Mouse (Mus musculus) small intestine, adult 10 weeks (tissue): ENCODE measurements around the gene Dmac2. TPM values are rescaled to one million over a fixed set of nuclear protein-coding genes. Genes with fewer than 3 reads are reported as not detected.

Experiments used
- polyA plus RNA-seq: library from polyadenylated mRNA; stranded (reverse); fragments of 350-450 nt; fragmentation: Illumina TruSeq; extraction: RNeasy Lipid Tissue Mini Kit (QIAGEN cat#74804); gene quantifications from one replicate; pipeline ENCODE4 v1.2.3, GENCODE M21; 2014; ENCODE audit warnings: low replicate concordance

Dmac2 gene
- 32.4 TPM for polyA plus RNA-seq

DNA sequence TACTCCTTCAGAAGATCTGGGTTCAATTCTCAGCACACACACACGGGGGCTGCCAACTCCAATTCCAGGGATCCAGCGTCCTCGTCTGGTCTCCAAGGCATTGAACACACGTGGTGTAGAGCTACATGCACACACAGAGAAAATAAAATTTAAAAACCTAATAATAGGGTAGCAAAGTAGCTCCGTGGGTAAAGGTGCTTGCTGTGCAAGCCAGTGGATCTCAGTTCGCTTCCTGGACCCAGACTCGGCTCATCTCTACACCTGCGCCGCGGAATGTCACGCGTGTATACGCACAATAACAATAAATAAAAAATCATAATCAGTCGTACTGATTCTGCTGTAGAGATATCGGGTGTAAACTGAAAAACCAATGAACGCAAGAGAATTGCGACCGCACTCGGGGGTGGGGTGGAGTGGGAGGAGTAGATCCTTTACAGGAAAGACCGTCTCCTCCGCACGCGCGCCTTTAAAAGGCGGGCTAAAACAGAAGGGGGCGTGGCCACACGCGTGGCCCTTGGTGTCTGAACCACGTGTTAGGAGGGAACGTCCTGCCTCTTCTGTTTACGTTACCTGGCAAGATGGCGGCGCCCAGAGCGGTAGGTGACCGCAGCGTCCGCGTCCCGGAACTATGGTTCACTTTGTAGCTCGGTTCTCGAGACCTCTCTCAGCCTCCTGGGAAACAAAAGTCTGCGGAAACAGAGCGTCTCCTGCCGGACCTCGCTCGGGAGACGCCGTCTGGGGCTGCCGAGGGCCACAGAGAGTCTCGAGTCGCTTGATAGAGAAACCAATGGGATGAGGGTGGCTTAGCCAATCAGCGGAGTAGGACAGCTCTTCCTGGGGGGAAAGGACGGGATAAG, at the start of gene Dmac2:
Gene Dmac2, plus strand, starts transcription at position 550 of the 857 bp plus-strand sequence.

GRCm38 (mm10) chr7:25615706-25616011, 3.6 kb upstream of the Dmac2 start, which contains the start of gene Erich4:
Gene Erich4 (minus strand): TSS chr7:25615892.

DNA sequence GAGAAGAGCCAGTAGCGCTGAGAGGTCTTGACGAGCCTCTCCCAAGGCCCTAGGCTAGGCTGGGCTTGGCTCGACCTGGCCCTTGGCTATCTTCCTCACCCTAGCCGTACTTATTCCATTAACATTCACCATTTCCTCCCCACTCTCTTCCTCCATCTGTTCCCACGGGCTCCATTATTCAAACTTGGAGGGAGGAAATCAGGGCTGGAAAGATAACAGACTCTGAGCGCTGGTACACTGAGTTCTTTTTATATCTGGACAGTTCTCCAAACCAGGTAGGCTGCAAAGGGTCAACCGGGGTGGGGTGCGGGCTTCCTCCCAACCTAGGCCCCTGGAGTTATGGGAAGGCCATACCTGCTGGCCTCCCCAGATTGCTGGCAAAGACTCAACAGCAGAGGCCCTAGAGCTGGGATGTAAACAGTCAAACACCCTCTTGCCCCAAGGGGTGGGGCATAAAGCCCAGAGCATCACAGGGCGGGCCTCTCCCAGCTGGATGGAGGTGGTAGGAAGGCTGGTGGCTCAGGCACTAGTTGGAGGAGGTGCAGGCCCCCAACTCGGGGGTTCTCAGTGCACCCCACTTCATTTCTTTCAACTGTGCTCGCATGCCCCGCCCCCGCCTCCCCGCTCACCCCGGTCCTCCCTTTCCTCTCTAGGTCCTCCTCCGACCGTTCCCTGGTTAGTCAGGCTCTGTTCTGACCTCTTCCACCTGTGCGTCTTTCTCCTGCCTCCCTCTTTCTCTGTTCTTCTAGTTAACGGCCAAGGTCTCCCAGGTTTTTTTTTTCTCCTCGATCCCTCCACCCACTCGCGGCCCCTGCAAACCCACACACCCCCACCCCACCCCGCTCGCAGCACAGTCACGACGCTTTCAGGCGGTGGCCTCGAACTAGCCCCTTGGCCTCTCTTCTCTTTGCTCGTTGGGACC, 7.6 kb downstream of the Dmac2 start, which contains the start of gene B3gnt8:
Gene B3gnt8, plus strand, starts transcription at position 146 of the 922 bp plus-strand sequence.

DNA sequence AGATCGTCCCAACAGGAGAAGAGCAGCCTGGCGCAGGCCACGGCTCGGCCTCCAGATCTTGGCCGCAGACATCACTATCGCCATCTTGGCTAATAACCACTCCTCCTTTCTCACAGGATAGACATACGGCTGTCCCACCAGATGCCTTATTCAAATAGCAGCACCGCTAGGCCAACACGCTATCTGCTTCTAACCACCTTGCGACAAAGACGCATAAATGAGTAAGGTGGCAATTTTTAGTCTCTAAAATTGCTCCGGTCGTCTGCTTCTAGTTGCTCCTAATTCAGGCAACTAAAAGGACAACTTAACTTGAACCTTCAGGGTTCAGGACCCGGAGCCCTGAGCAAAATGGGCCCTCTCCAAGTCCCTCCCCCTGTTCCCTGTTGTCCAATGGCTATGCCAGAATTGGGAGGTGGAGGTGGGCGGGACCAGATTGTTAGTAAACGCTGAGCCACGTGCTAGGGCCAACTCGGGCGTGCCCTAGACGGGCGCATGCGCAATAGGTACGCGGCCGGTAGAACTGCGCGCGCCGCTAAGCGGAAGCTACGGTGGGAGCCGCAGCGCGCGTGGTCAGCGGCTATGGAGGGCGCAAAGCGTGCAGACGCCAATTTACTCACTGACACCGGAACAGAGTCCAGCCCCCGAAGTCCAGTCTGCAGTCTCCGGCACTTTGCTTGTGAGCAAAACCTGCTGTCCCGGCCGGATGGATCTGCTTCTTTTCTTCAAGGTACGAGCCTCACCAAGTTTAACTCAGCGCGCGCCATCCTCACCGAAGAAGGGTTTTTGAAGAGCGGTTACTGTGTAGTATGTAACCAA, 39.7 kb downstream of the Dmac2 start, which contains the start of the genes Bckdha and Exosc5:
Gene Bckdha, minus strand, starts transcription at position 325 of the 816 bp plus-strand sequence.
Gene Exosc5, plus strand, starts transcription at position 508 of the 816 bp plus-strand sequence.

GRCm38 (mm10) chr7:25674719-25675300, 55.6 kb downstream of the Dmac2 start, which contains the start of gene Tmem91:
Gene Tmem91 (minus strand): TSS chr7:25675166.

Other genes starting within 250 kb of the Dmac2 start
- not detected for gene Cnfn, start 249.7 kb upstream of the Dmac2 start, polyA plus RNA-seq
- gene Lipe, start 220.7 kb upstream of the Dmac2 start, polyA plus RNA-seq: 0.52 TPM
- not detected for gene Cxcl17, start 206.5 kb upstream of the Dmac2 start, polyA plus RNA-seq
- gene Ceacam1, start 141.8 kb upstream of the Dmac2 start, polyA plus RNA-seq: 423 TPM
- 0.71 TPM for gene Ceacam2, start 79.6 kb upstream of the Dmac2 start, polyA plus RNA-seq
- 3.4 TPM for gene Erich4, start 3.5 kb upstream of the Dmac2 start, polyA plus RNA-seq
- gene B3gnt8, start 7.2 kb downstream of the Dmac2 start, polyA plus RNA-seq: not detected
- gene Bckdha, start 39.6 kb downstream of the Dmac2 start, polyA plus RNA-seq: not detected
- gene Exosc5, start 39.8 kb downstream of the Dmac2 start, polyA plus RNA-seq: 0.89 TPM
- not detected for gene Tmem91, start 55.8 kb downstream of the Dmac2 start, polyA plus RNA-seq
- gene B9d2, start 61.4 kb downstream of the Dmac2 start, polyA plus RNA-seq: not detected
- gene Tgfb1, start 67.6 kb downstream of the Dmac2 start, polyA plus RNA-seq: 0.52 TPM
- 0.56 TPM for gene Ccdc97, start 99.7 kb downstream of the Dmac2 start, polyA plus RNA-seq
- 29.2 TPM for gene Hnrnpul1, start 135.3 kb downstream of the Dmac2 start, polyA plus RNA-seq
- 12.1 TPM for gene Axl, start 169.3 kb downstream of the Dmac2 start, polyA plus RNA-seq
- 7.0 TPM for gene Cyp2s1, start 197.5 kb downstream of the Dmac2 start, polyA plus RNA-seq